8 mouse cellular contexts compared by ENCODE assay signal in the genomic region with DNA sequence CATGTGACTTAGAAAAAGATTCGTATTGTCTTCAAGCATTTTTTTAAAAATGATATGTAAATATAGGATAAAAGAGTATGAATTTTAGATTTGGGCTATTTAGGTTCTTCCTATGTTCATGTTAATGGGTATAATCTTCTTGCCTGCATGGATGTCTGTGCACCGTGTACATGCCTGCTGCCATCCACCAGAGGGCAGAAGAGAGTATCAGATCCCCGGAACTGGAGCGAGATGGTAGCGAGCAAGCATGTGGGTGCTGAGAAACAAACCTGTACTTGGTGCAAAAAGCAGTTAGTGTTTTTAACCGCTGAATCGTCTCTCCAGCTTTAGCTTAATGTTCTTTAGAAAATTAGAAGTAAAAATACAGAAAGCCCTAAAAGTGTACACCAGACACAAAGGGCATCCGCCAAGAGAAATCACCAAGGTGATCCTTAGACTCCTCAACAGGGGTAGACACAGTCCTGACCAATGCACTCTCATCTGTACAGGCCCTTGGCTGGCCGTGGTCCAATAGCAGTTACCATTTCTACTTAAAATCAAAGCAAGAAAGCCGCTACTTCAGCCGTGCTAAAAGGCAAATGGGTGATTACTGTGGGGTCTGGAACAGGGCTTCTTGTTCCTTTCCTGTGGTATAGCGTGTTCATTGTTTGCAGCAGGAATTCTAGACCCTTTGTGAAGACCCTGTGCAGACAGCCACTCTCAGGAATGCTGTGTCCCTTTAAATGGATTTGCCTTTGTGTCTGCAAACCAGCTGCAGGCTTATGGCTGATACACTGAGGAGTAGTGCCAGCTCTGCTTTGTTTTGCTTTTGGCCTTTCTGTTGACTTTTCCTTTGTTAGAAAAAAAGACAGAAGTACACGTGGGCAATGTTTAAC.
A peak's percentile ranks its signal among the peaks of the same experiment; 100 is the strongest.
DNase-seq lines count a peak whose midpoint lies in the region; ATAC-seq and TF ChIP-seq lines count a peak whose summit lies in the region.

No protein-coding gene starts in this region.

- H3K36me3 ChIP-seq in heart, adult 2 months (ENCODE audit: control insufficient read depth, insufficient read depth, low read length): no peaks in the 10 kb centered on the region
- no peaks in the 10 kb centered on the region for H3K36me3 ChIP-seq in heart, embryonic 11.5 days (ENCODE audit: control insufficient read depth, insufficient read depth, low read length)
- H3K36me3 ChIP-seq in CH12.LX (replicated peaks in 1 of 2; ENCODE audit: control insufficient read depth in 1 of 2, insufficient read depth in 1 of 2, low read length in 1 of 2): no peaks in the 10 kb centered on the region
- no peaks in the 10 kb centered on the region for H3K36me3 ChIP-seq in forebrain, embryonic 14.5 days (ENCODE audit: control insufficient read depth, insufficient read depth, low read length)
- H3K36me3 ChIP-seq in kidney, postnatal 0 days (ENCODE audit: insufficient read depth, low read length): no peaks in the 10 kb centered on the region
- no peaks in the 10 kb centered on the region for H3K36me3 ChIP-seq in stomach, postnatal 0 days (ENCODE audit: control insufficient read depth, insufficient read depth, low read length)

- no peak; the same call in 1 of the 2 replicates for ATAC-seq in heart, embryonic 11.5 days (replicated peaks; ENCODE audit: insufficient number of reproducible peaks, low FRiP score, low TSS enrichment)
- ATAC-seq in forebrain, embryonic 14.5 days: peak; percentile 62
- ATAC-seq in kidney, postnatal 0 days (replicated peaks; ENCODE audit: low FRiP score, low read depth): no peak
- ATAC-seq in megakaryocyte, adult 5-6 weeks (ENCODE audit: poor library complexity, severe bottlenecking): peak; percentile 61; the same call in 1 of the 2 replicates
- ATAC-seq in stomach, postnatal 0 days (ENCODE audit: low FRiP score, low TSS enrichment): peak; percentile 79; the same call in 1 of the 2 replicates

- H3K79me2 ChIP-seq in heart, adult 2 months (replicated peaks; ENCODE audit: control insufficient read depth, insufficient read depth, low read length): no peaks in the 10 kb centered on the region
- H3K79me2 ChIP-seq in CH12.LX (replicated peaks; ENCODE audit: control insufficient read depth, extremely low read depth, insufficient read depth, poor library complexity, severe bottlenecking): no peaks in the 10 kb centered on the region

- no peak overlapping the region for H3K9ac ChIP-seq in heart, adult 2 months (ENCODE audit: low read depth, low read length)
- H3K9ac ChIP-seq in heart, embryonic 11.5 days (ENCODE audit: low read depth, low read length): no peak overlapping the region
- H3K9ac ChIP-seq in CH12.LX (ENCODE audit: insufficient read depth, low read depth): no peak overlapping the region
- H3K9ac ChIP-seq in forebrain, embryonic 14.5 days (ENCODE audit: low read length): no peak overlapping the region
- no peak overlapping the region for H3K9ac ChIP-seq in kidney, postnatal 0 days (ENCODE audit: low read depth, low read length)
- no peak overlapping the region for H3K9ac ChIP-seq in stomach, postnatal 0 days (ENCODE audit: low read length)

- no peaks in the 10 kb centered on the region for H3K9me3 ChIP-seq in heart, embryonic 11.5 days (replicated peaks; ENCODE audit: control insufficient read depth, low read length)
- H3K9me3 ChIP-seq in CH12.LX (replicated peaks; ENCODE audit: low read length): no peaks in the 10 kb centered on the region
- H3K9me3 ChIP-seq in forebrain, embryonic 14.5 days (replicated peaks; ENCODE audit: control insufficient read depth, low read length): no peaks in the 10 kb centered on the region
- H3K9me3 ChIP-seq in kidney, postnatal 0 days (replicated peaks; ENCODE audit: low read length): no peaks in the 10 kb centered on the region
- no peaks in the 10 kb centered on the region for H3K9me3 ChIP-seq in stomach, postnatal 0 days (ENCODE audit: control insufficient read depth, low read length)

- no peaks in the 10 kb centered on the region; the same call in 1 of the 2 replicates for H3K4me1 ChIP-seq in heart, adult 2 months (ENCODE audit: control insufficient read depth, insufficient read depth, low read length)
- no peaks in the 10 kb centered on the region for H3K4me1 ChIP-seq in heart, embryonic 11.5 days (ENCODE audit: control insufficient read depth, insufficient read depth, low read length)
- peaks cover 0 to 12% of the 10 kb centered on the region in 2 experiments; a peak in 2 of 4 replicates for H3K4me1 ChIP-seq in CH12.LX (ENCODE audit: control insufficient read depth in 1 of 2, insufficient read depth in 2 of 2)
- no peaks in the 10 kb centered on the region for H3K4me1 ChIP-seq in forebrain, embryonic 14.5 days (ENCODE audit: control insufficient read depth, insufficient read depth, low read length)
- H3K4me1 ChIP-seq in kidney, postnatal 0 days (replicated peaks; ENCODE audit: insufficient read depth, low read length): no peaks in the 10 kb centered on the region
- 0 out of 2 replicates have a peak, but pooled peaks cover 2% of the 10 kb centered on the region for H3K4me1 ChIP-seq in stomach, postnatal 0 days (replicated peaks; ENCODE audit: control insufficient read depth, insufficient read depth)

- WGBS in heart, adult 2 months: 53% methylated on average over 13 of the region's 13 CpGs
- WGBS in heart, embryonic 11.5 days (ENCODE audit: insufficient replicate concordance): 52% methylated on average over 13 of the region's 13 CpGs
- 43% methylated on average over 13 of the region's 13 CpGs for WGBS in forebrain, embryonic 14.5 days
- 57% methylated on average over 13 of the region's 13 CpGs for whole genome bisulfite sequencing in kidney, postnatal 0 days
- 43% methylated on average over 13 of the region's 13 CpGs for WGBS in stomach, postnatal 0 days

- peak; percentile 83 for TF ChIP-seq CTCF in heart, adult 2 months (IDR thresholded peaks at IDR 0.05)
- TF ChIP-seq CTCF in CH12.LX (conservative IDR thresholded peaks at IDR 0.05 in 1 of 2, IDR thresholded peaks at IDR 0.05 in 1 of 2; ENCODE audit: low read depth in 2 of 2, low read length in 2 of 2): peak; percentile 82 to 83
- TF ChIP-seq CTCF in kidney, postnatal 0 days (IDR thresholded peaks at IDR 0.05; ENCODE audit: low read depth): peak; percentile 78
- peak; percentile 85 for TF ChIP-seq CTCF in stomach, postnatal 0 days (IDR thresholded peaks at IDR 0.05; ENCODE audit: low read depth)

- in situ Hi-C loops in CH12.LX (cut with MboI; ENCODE audit: low pct_ligation_motif_present, low pct_unique_long_range_greater_than_20kb, low sequenced_read_pairs): no loop called here

- TF ChIP-seq RAD21 in CH12.LX (IDR thresholded peaks at IDR 0.05; ENCODE audit: low read depth, low read length): peak; percentile 65

- intact Hi-C loops in heart, adult 2 months (cut with DNase I): loop anchor here (1.0 kb wide), 1 partner anchor 310 kb away; no protein-coding TSS in a partner anchor

- no peaks in the 10 kb centered on the region for H3K27me3 ChIP-seq in heart, adult 2 months (ENCODE audit: control insufficient read depth, insufficient read depth, low read length)
- H3K27me3 ChIP-seq in heart, embryonic 11.5 days (ENCODE audit: control insufficient read depth, insufficient read depth, low read length): no peaks in the 10 kb centered on the region
- no peaks in the 10 kb centered on the region for H3K27me3 ChIP-seq in CH12.LX (replicated peaks)
- no peaks in the 10 kb centered on the region for H3K27me3 ChIP-seq in forebrain, embryonic 14.5 days (replicated peaks; ENCODE audit: control insufficient read depth, insufficient read depth, low read length)
- no peaks in the 10 kb centered on the region for H3K27me3 ChIP-seq in kidney, postnatal 0 days (ENCODE audit: insufficient read depth, low read length)
- no peaks in the 10 kb centered on the region for H3K27me3 ChIP-seq in stomach, postnatal 0 days (ENCODE audit: control insufficient read depth, insufficient read depth, low read length)

- peak in 1 of 2 experiments; percentile 28 for DNase-seq in heart, adult 2 months
- DNase-seq in CH12.LX (ENCODE audit: extremely low read depth): peak; percentile 76
- DNase-seq in c-Kit-positive CD71-positive TER-119-positive erythroid progenitor cells, embryonic 14.5 days (ENCODE audit: low spot score): peak; percentile 13
- DNase-seq in forebrain, embryonic 14.5 days (ENCODE audit: low spot score): peak; percentile 69
- peak; percentile 61 for DNase-seq in kidney, postnatal 0 days (ENCODE audit: low spot score)
- peak; percentile 59 for DNase-seq in stomach, postnatal 0 days (ENCODE audit: low spot score)

- no peak overlapping the region for H3K4me3 ChIP-seq in heart, adult 2 months
- H3K4me3 ChIP-seq in heart, embryonic 11.5 days (ENCODE audit: low read depth, low read length): no peak overlapping the region
- no peak overlapping the region for H3K4me3 ChIP-seq in CH12.LX (replicated peaks in 1 of 3; ENCODE audit: low read depth in 2 of 3, low read length in 2 of 3, poor library complexity in 1 of 3)
- H3K4me3 ChIP-seq in forebrain, embryonic 14.5 days (ENCODE audit: low read depth, low read length): no peak overlapping the region
- H3K4me3 ChIP-seq in kidney, postnatal 0 days (replicated peaks; ENCODE audit: low read depth, low read length): no peak overlapping the region
- no peak overlapping the region for H3K4me3 ChIP-seq in stomach, postnatal 0 days (ENCODE audit: low read depth, low read length)

- no peak overlapping the region for H3K27ac ChIP-seq in heart, adult 2 months
- H3K27ac ChIP-seq in heart, embryonic 11.5 days (ENCODE audit: low read depth, low read length): no peak overlapping the region
- H3K27ac ChIP-seq in CH12.LX (ENCODE audit: insufficient read depth, low read depth): no peak overlapping the region
- no peak overlapping the region for H3K27ac ChIP-seq in forebrain, embryonic 14.5 days (ENCODE audit: low read depth, low read length)
- no peak overlapping the region for H3K27ac ChIP-seq in kidney, postnatal 0 days
- no peak overlapping the region for H3K27ac ChIP-seq in stomach, postnatal 0 days (replicated peaks)

- TF ChIP-seq EP300 in heart, adult 2 months (IDR thresholded peaks at IDR 0.05; ENCODE audit: insufficient read depth, low read depth, low read length): peak; percentile 52; the same call in 1 of the 2 replicates
- no peak for TF ChIP-seq EP300 in CH12.LX (IDR thresholded peaks at IDR 0.05; ENCODE audit: low read length)
- TF ChIP-seq EP300 in stomach, postnatal 0 days (optimal IDR thresholded peaks at IDR 0.05): no peak

- dilution Hi-C loops in CH12.LX (cut with MboI; ENCODE audit: extremely low pct_ligation_motif_present, extremely low pct_unique_long_range_greater_than_20kb, low sequenced_read_pairs): no loop called here

- H3K4me2 ChIP-seq in heart, embryonic 11.5 days: no peak overlapping the region
- 0 out of 2 replicates have a peak overlapping the region, but pooled peaks have one; percentile 10 for H3K4me2 ChIP-seq in CH12.LX (ENCODE audit: insufficient read depth, low read depth, poor library complexity, severe bottlenecking)
- H3K4me2 ChIP-seq in forebrain, embryonic 14.5 days (ENCODE audit: low read length): no peak overlapping the region
- no peak overlapping the region for H3K4me2 ChIP-seq in kidney, postnatal 0 days (ENCODE audit: low read length)
- H3K4me2 ChIP-seq in stomach, postnatal 0 days (replicated peaks; ENCODE audit: low read depth): no peak overlapping the region

- no peak for TF ChIP-seq POLR2A in heart, adult 2 months (IDR thresholded peaks at IDR 0.05; ENCODE audit: insufficient read depth, low read depth, low read length)
- no peak for TF ChIP-seq POLR2A in CH12.LX (IDR thresholded peaks at IDR 0.05; ENCODE audit: low read depth, low read length)

TF ChIP-seq in CH12.LX, 34 proteins besides CTCF, POLR2A, EP300 and RAD21 (continues in another document):
- no peak for TF ChIP-seq POLR2AphosphoS2 (IDR thresholded peaks at IDR 0.05; ENCODE audit: low read depth, low read length)

Comparison
In these comparisons a context has a peak if more than half of its experiments do, and no peak if none do; other contexts are left out.
1. ATAC-seq: peak in forebrain, embryonic 14.5 days (single experiment), megakaryocyte, adult 5-6 weeks (single experiment) and stomach, postnatal 0 days (single experiment); none in heart, embryonic 11.5 days (single experiment) and kidney, postnatal 0 days (single experiment).
2. Peak in every context shown above with its lines, with median percentiles within 50 percentile points of each other: CTCF ChIP-seq.